Mouse (Mus musculus): ENCODE results near the gene Clec1b. TPM values are rescaled to one million over a fixed set of nuclear protein-coding genes. Genes with fewer than 3 reads are reported as not detected.

Gene Clec1b
- total and polyA plus RNA-seq, 3 experiments, result 1.5 to 5.7 (median 2.8) TPM

- DNase-seq, result no peak
- no peak overlapping the region for H3K9ac ChIP-seq (ENCODE audit: low read depth, low read length)
- WGBS, result 28% methylated on average over 1 of the region's 1 CpGs
- H3K27me3 ChIP-seq (ENCODE audit: control insufficient read depth, insufficient read depth, low read length), result no peaks in the 10 kb centered on the region
- intact Hi-C loops (cut with DNase I), result loop anchor here (10.0 kb wide), 1 partner anchor 269 kb away; no protein-coding TSS in a partner anchor
- no peak for TF ChIP-seq CTCF (IDR thresholded peaks at IDR 0.05)
- no peak for TF ChIP-seq POLR2A (IDR thresholded peaks at IDR 0.05; ENCODE audit: insufficient read depth, low read depth, low read length)
- no peak for TF ChIP-seq EP300 (IDR thresholded peaks at IDR 0.05; ENCODE audit: insufficient read depth, low read depth, low read length)
- no peak overlapping the region for H3K4me3 ChIP-seq
- no peaks in the 10 kb centered on the region for H3K79me2 ChIP-seq (replicated peaks; ENCODE audit: control insufficient read depth, insufficient read depth, low read length)
- H3K27ac ChIP-seq, result no peak overlapping the region
- H3K36me3 ChIP-seq (ENCODE audit: control insufficient read depth, insufficient read depth, low read length), result no peaks in the 10 kb centered on the region
- H3K4me1 ChIP-seq (ENCODE audit: control insufficient read depth, insufficient read depth, low read length), result no peaks in the 10 kb centered on the region
These were observed 33.2 kb upstream of the Clec1b start for GRCm38 (mm10) chr6:129363942-129364341.

GRCm38 (mm10) chr6:129365959-129366359 lies 31.1 kb upstream of the Clec1b start:
- 10% methylated on average over 6 of the region's 6 CpGs for WGBS
- Histone ChIP-seq H3K9ac (ENCODE audit: low read depth, low read length) (no peak overlapping the region), H3K4me3 (no peak overlapping the region), H3K27ac (no peak overlapping the region), H3K4me1 (ENCODE audit: control insufficient read depth, insufficient read depth, low read length) (no peaks in the 10 kb centered on the region), H3K79me2 (replicated peaks; ENCODE audit: control insufficient read depth, insufficient read depth, low read length) (no peaks in the 10 kb centered on the region), H3K36me3 (ENCODE audit: control insufficient read depth, insufficient read depth, low read length) (no peaks in the 10 kb centered on the region), H3K27me3 (ENCODE audit: control insufficient read depth, insufficient read depth, low read length) (no peaks in the 10 kb centered on the region)
- intact Hi-C loops (cut with DNase I), result loop anchor here (1.0 to 10.0 kb wide), 4 partner anchors 34 to 513 kb away; partner anchors contain the start of gene 4922502D21Rik
- TF ChIP-seq CTCF (IDR thresholded peaks at IDR 0.05) (peak; percentile 99), POLR2A (IDR thresholded peaks at IDR 0.05; ENCODE audit: insufficient read depth, low read depth, low read length) (no peak), EP300 (IDR thresholded peaks at IDR 0.05; ENCODE audit: insufficient read depth, low read depth, low read length) (no peak)
- no peak for DNase-seq

- Histone ChIP-seq H3K9ac (ENCODE audit: low read depth, low read length) (no peak overlapping the region), H3K36me3 (ENCODE audit: control insufficient read depth, insufficient read depth, low read length) (no peaks in the 10 kb centered on the region), H3K4me1 (ENCODE audit: control insufficient read depth, insufficient read depth, low read length) (no peaks in the 10 kb centered on the region), H3K4me3 (no peak overlapping the region), H3K79me2 (replicated peaks; ENCODE audit: control insufficient read depth, insufficient read depth, low read length) (no peaks in the 10 kb centered on the region), H3K27ac (no peak overlapping the region), H3K27me3 (ENCODE audit: control insufficient read depth, insufficient read depth, low read length) (no peaks in the 10 kb centered on the region)
- intact Hi-C loops (cut with DNase I), result loop anchor here (5.0 to 10.0 kb wide), 2 partner anchors 37 to 275 kb away; partner anchors contain the start of gene 4922502D21Rik
- TF ChIP-seq EP300 (IDR thresholded peaks at IDR 0.05; ENCODE audit: insufficient read depth, low read depth, low read length) (no peak), POLR2A (IDR thresholded peaks at IDR 0.05; ENCODE audit: insufficient read depth, low read depth, low read length) (no peak), CTCF (IDR thresholded peaks at IDR 0.05) (no peak)
- DNase-seq, result no peak
- 40% methylated on average over 7 of the region's 7 CpGs for WGBS
These were observed 27.5 kb upstream of the Clec1b start for GRCm38 (mm10) chr6:129369374-129370132.

GRCm38 (mm10) chr6:129374937-129375471 lies 22.1 kb upstream of the Clec1b start:
- H3K27ac ChIP-seq, result no peak overlapping the region
- no peak for DNase-seq
- 66% methylated on average over 2 of the region's 2 CpGs for WGBS
- no peaks in the 10 kb centered on the region for H3K36me3 ChIP-seq (ENCODE audit: control insufficient read depth, insufficient read depth, low read length)
- intact Hi-C loops (cut with DNase I), result no loop called here
- H3K79me2 ChIP-seq (replicated peaks; ENCODE audit: control insufficient read depth, insufficient read depth, low read length), result no peaks in the 10 kb centered on the region
- no peak for TF ChIP-seq POLR2A (IDR thresholded peaks at IDR 0.05; ENCODE audit: insufficient read depth, low read depth, low read length)
- TF ChIP-seq CTCF (IDR thresholded peaks at IDR 0.05), result no peak
- no peak for TF ChIP-seq EP300 (IDR thresholded peaks at IDR 0.05; ENCODE audit: insufficient read depth, low read depth, low read length)
- no peaks in the 10 kb centered on the region for H3K4me1 ChIP-seq (ENCODE audit: control insufficient read depth, insufficient read depth, low read length)
- H3K9ac ChIP-seq (ENCODE audit: low read depth, low read length), result no peak overlapping the region
- H3K4me3 ChIP-seq, result no peak overlapping the region
- H3K27me3 ChIP-seq (ENCODE audit: control insufficient read depth, insufficient read depth, low read length), result no peaks in the 10 kb centered on the region

- Histone ChIP-seq H3K36me3 (ENCODE audit: control insufficient read depth, insufficient read depth, low read length) (no peaks in the 10 kb centered on the region), H3K4me1 (ENCODE audit: control insufficient read depth, insufficient read depth, low read length) (no peaks in the 10 kb centered on the region), H3K27ac (no peak overlapping the region), H3K9ac (ENCODE audit: low read depth, low read length) (no peak overlapping the region), H3K27me3 (ENCODE audit: control insufficient read depth, insufficient read depth, low read length) (no peaks in the 10 kb centered on the region), H3K4me3 (no peak overlapping the region), H3K79me2 (replicated peaks; ENCODE audit: control insufficient read depth, insufficient read depth, low read length) (no peaks in the 10 kb centered on the region)
- DNase-seq, result no peak
- 68% methylated on average over 4 of the region's 4 CpGs for whole genome bisulfite sequencing
- intact Hi-C loops (cut with DNase I), result no loop called here
- TF ChIP-seq POLR2A (IDR thresholded peaks at IDR 0.05; ENCODE audit: insufficient read depth, low read depth, low read length), result no peak
- TF ChIP-seq CTCF (IDR thresholded peaks at IDR 0.05), result no peak
- no peak for TF ChIP-seq EP300 (IDR thresholded peaks at IDR 0.05; ENCODE audit: insufficient read depth, low read depth, low read length)
These were observed 16.6 kb upstream of the Clec1b start for GRCm38 (mm10) chr6:129380454-129380853.

GRCm38 (mm10) chr6:129381736-129382135 lies 15.4 kb upstream of the Clec1b start:
- Histone ChIP-seq H3K27me3 (ENCODE audit: control insufficient read depth, insufficient read depth, low read length) (no peaks in the 10 kb centered on the region), H3K79me2 (replicated peaks; ENCODE audit: control insufficient read depth, insufficient read depth, low read length) (no peaks in the 10 kb centered on the region), H3K9ac (ENCODE audit: low read depth, low read length) (no peak overlapping the region), H3K4me3 (no peak overlapping the region), H3K27ac (no peak overlapping the region), H3K36me3 (ENCODE audit: control insufficient read depth, insufficient read depth, low read length) (no peaks in the 10 kb centered on the region), H3K4me1 (ENCODE audit: control insufficient read depth, insufficient read depth, low read length) (no peaks in the 10 kb centered on the region)
- no peak for DNase-seq
- TF ChIP-seq EP300 (IDR thresholded peaks at IDR 0.05; ENCODE audit: insufficient read depth, low read depth, low read length) (no peak), POLR2A (IDR thresholded peaks at IDR 0.05; ENCODE audit: insufficient read depth, low read depth, low read length) (no peak), CTCF (IDR thresholded peaks at IDR 0.05) (no peak)
- 65% methylated on average over 1 of the region's 1 CpGs for WGBS
- intact Hi-C loops (cut with DNase I), result no loop called here

Data from heart, adult 2 months (tissue).